Mouse (Mus musculus): ENCODE results near the gene Il15.
A peak's percentile ranks its signal among the peaks of the same experiment; 100 is the strongest.

Il15 gene

GRCm38 (mm10) chr8:82351268-82351943 lies 51.6 kb downstream of the Il15 start:
- peak in 1 of 2 experiments; percentile 6 for DNase-seq

DNA sequence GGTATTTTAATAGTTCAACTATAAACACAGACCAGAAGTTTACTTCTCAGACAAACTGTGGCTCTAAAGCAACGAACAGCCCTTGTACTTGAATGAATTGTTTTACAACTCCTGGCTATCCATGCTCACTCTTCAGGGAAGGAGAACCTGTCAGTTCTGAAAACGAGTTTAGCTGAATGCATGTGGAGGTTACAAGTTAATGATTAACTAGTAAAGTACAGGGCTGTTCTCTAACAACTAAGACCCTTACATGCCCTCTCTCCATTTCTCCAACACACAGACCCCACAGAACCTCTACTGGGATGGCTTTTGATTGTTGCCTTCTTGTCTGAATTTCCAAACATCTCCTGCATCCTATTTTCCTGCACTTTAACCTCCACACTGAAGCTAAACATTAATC lies 53.7 kb downstream of the Il15 start:
- no peak for DNase-seq

- DNase-seq, result no peak
Measured at GRCm38 (mm10) chr8:82346485-82346884, 56.5 kb downstream of the Il15 start.

- DNase-seq, result no peak
Measured at GRCm38 (mm10) chr8:82331675-82332234, 71.3 kb downstream of the Il15 start.

- no peak for DNase-seq
Measured at GRCm38 (mm10) chr8:82327986-82328652, 74.9 kb downstream of the Il15 start.

GRCm38 (mm10) chr8:82326061-82326460 lies 77.0 kb downstream of the Il15 start:
- no peak for DNase-seq

DNA sequence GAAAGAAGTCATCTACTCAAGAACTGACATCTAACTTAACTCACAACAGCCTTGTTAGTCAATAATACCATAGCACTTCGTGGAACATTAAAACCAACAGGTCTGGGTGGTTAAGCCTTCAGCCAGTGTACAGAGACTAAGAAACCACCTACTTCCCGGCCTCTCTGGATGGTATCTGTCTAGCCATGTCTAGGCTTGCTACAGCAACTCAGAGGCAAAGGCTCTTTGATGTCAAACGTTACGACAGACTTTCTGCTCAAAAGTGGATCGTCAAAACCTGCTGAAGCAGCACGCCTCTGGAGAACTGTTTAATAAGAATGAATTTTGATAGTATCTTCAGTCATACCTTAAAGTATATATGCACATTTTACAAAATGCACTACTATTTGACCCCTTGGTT lies 77.4 kb downstream of the Il15 start:
- no peak for DNase-seq

DNA sequence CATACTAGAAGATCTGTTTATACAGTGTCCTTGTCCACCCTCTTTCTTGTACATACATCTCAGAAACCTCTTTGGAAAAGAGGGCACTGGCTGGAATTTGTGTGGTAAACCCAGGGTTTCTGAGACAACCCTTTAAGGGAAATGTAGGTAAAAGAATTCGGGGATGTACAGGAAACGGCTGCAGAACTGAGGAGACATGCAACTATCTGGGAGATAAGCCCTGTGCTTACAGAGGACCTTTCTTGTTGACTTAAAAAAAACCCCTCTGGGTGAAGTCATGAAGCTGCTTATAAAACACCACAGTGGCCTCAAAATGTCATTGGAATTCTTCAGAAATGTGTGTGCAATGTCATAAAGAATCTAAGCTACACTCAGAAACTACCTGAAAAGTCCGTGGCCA lies 85.6 kb downstream of the Il15 start:
- DNase-seq, result no peak

DNA sequence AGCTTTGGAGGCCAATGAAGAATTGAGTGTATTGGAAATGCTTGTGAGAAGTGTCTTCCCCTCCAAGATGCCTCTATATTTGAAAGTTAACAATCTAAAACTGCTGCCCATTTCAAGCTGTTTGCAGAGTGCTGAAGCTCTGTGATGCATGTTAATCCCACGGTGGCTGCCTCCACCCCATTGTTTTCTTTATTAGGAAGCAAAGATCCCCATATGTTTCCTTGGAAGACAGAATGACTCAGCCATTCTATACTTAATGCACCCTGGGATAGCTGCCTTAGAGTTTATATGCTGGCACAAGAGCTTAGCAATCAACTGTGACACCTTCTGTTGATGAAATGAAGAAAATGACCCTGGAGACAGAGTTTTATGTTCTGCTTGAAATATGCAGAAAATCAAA lies 96.6 kb downstream of the Il15 start:
- DNase-seq, result no peak

DNA sequence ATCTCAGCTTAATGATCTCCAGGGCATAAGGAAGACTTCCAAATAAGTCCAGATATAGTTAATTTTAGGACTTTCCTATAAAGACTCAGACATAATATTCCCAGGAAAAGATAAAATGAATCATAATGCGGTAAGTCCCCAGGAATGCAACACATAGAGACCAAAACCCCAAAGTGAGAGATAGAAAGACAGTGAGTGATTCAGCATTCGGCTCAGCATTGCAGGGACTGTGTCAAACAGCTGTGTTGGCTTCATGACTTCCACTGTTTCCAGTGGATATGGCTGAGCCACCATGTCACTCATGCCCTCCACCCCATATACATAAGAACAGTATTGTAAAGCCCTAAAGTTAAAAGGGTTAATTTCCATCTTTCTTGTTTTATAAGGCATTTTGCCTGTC lies 106.8 kb downstream of the Il15 start:
- no peak for DNase-seq

DNA sequence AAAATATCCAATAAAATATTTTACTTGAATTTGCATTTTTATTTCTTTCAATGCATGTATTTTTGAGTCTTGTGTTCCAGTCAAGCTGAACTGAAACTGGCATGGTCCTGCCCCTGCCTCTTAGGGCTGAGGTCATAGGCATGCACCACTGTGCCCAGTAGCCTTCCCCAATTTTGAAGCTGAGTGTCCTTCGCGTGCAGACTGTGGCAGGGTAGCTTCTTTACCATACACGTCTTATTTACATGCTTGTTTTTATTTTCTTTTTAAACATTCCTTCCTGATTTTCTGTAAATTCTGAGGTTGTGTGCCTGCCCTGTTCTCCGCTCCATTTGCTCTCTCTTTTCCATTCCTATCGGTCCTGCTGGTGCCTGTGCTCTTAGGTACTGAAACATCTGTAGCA lies 111.4 kb downstream of the Il15 start:
- no peak for DNase-seq

DNA sequence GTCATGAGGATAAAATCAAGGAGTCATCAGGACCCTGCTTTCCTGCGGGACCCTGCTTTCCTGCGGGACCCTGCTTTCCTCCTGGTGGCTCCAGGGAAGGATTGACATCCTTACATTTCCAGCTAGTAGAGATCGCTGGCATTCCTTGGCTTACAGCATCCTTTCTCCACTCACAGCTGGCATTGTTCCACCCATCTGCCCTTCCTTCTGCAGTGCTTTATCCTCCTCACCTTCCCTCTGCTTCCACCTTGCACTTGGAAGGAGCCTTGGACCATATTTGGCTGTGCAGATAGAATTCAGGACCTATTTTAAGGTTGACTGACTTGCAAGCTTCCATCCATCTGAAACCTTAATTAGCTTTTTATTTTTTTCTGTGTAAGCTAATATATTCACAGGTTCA lies 117.2 kb downstream of the Il15 start:
- DNase-seq, result peak; percentile 77 to 78

GRCm38 (mm10) chr8:82281995-82282394 lies 121.0 kb downstream of the Il15 start:
- no peak for DNase-seq
